In genomic region chr2:65845551-65845950, GRCm38 (mm10) we compare ENCODE assay signal across 8 mouse cellular contexts. TPM values are rescaled to one million over a fixed set of nuclear protein-coding genes. Genes with fewer than 3 reads are reported as not detected.
DNase-seq lines count a peak whose midpoint lies in the region; ATAC-seq and TF ChIP-seq lines count a peak whose summit lies in the region.

Gene Csrnp3, plus strand, starts transcription at chr2:65845767.

- no peaks in the 10 kb centered on the region for H3K36me3 ChIP-seq in heart, adult 2 months (ENCODE audit: control insufficient read depth, insufficient read depth, low read length)
- no peaks in the 10 kb centered on the region for H3K36me3 ChIP-seq in liver, embryonic 15.5 days (replicated peaks)

- no peaks in the 10 kb centered on the region for H3K9me3 ChIP-seq in liver, embryonic 15.5 days (replicated peaks)

- no peak within 1 kb of the TSS for H3K27ac ChIP-seq in heart, adult 2 months
- no peak within 1 kb of the TSS for H3K27ac ChIP-seq in gastrocnemius, adult 2 months
- H3K27ac ChIP-seq in liver, embryonic 15.5 days (replicated peaks), result no peak within 1 kb of the TSS

- H3K4me2 ChIP-seq in liver, embryonic 15.5 days, result peak within 1 kb of the TSS; percentile 43

- no peak within 1 kb of the TSS for H3K9ac ChIP-seq in heart, adult 2 months (ENCODE audit: low read depth, low read length)
- no peak within 1 kb of the TSS for H3K9ac ChIP-seq in liver, embryonic 15.5 days

- intact Hi-C loops in heart, adult 2 months (cut with DNase I), result no loop called here
- intact Hi-C loops in gastrocnemius, adult 2 months (cut with DNase I), result no loop called here

- 0 out of 2 replicates have a peak, but pooled peaks cover 4% of the 10 kb centered on the region for H3K27me3 ChIP-seq in heart, adult 2 months (ENCODE audit: control insufficient read depth, insufficient read depth, low read length)
- H3K27me3 ChIP-seq in liver, embryonic 15.5 days, result peaks cover 43% of the 10 kb centered on the region

- ATAC-seq in liver, embryonic 15.5 days (ENCODE audit: insufficient read depth), result no peak

- H3K4me3 ChIP-seq in heart, adult 2 months, result peak within 1 kb of the TSS; percentile 17; the same call in 1 of the 2 replicates
- H3K4me3 ChIP-seq in gastrocnemius, adult 2 months, result peak within 1 kb of the TSS; percentile 57
- H3K4me3 ChIP-seq in liver, embryonic 15.5 days (replicated peaks), result peak within 1 kb of the TSS; percentile 11; the same call in 1 of the 2 replicates

- no peak for TF ChIP-seq CTCF in heart, adult 2 months (IDR thresholded peaks at IDR 0.05)
- TF ChIP-seq CTCF in gastrocnemius, adult 2 months (IDR thresholded peaks at IDR 0.05), result no peak

- no peak for TF ChIP-seq EP300 in heart, adult 2 months (IDR thresholded peaks at IDR 0.05; ENCODE audit: insufficient read depth, low read depth, low read length)

- TF ChIP-seq POLR2A in heart, adult 2 months (IDR thresholded peaks at IDR 0.05; ENCODE audit: insufficient read depth, low read depth, low read length), result no peak

- peak in 1 of 2 experiments; percentile 10 for DNase-seq in heart, adult 2 months
- DNase-seq in heart, adult 11 months, result no peak
- DNase-seq in cerebellum, postnatal 14 days, result peak; percentile 80
- DNase-seq in gastrocnemius, adult 2 months, result peak; percentile 37
- peak; percentile 76 to 85 for DNase-seq in layer of hippocampus, adult 18-20 months (ENCODE audit: low spot score in 2 of 2)
- DNase-seq in retina, embryonic 14.5 days (ENCODE audit: low spot score), result peak; percentile 80
- no peak for DNase-seq in thymus, postnatal 25 days

- no peaks in the 10 kb centered on the region for H3K79me2 ChIP-seq in heart, adult 2 months (replicated peaks; ENCODE audit: control insufficient read depth, insufficient read depth, low read length)

- no peaks in the 10 kb centered on the region for H3K4me1 ChIP-seq in heart, adult 2 months (ENCODE audit: control insufficient read depth, insufficient read depth, low read length)
- H3K4me1 ChIP-seq in liver, embryonic 15.5 days (replicated peaks), result peaks cover 7% of the 10 kb centered on the region

- 5% methylated on average over 6 of the region's 6 CpGs for WGBS in heart, adult 2 months
- WGBS in liver, embryonic 15.5 days (ENCODE audit: insufficient replicate concordance), result 7% methylated on average over 6 of the region's 6 CpGs

RNA-seq across cellular contexts. Expression of gene Csrnp3, which starts in this region (rescaled TPM):
- total RNA-seq in heart, adult 2 months (2021), result under 1 TPM; 0.34 to 0.39 TPM
- polyA plus RNA-seq in heart, adult 2 months (2012; rRNA removed), result 0.04 and 0.23 TPM in 2 replicates
- total RNA-seq in gastrocnemius, adult 2 months (2021), result not detected
- 10 to 100 TPM; 74.2 to 76.7 TPM for total RNA-seq in layer of hippocampus, adult 18-20 months (2021)
- polyA plus RNA-seq in liver, embryonic 15.5 days (2015; fragmentation: Nextera tagmentation; extraction: Ambion mirVana), result 0.05 and 0.14 TPM in 2 replicates

Comparison
In these comparisons a context has a peak if more than half of its experiments do, and no peak if none do; other contexts are left out.
1. RNA of gene Csrnp3 (total RNA-seq): 74.2 to 76.7 TPM in layer of hippocampus, adult 18-20 months; 0.34 to 0.39 TPM in heart, adult 2 months and not detected in gastrocnemius, adult 2 months; every median in the first group is over 10 times any median in the second.
2. Peak in DNase-seq and H3K4me3 ChIP-seq in gastrocnemius, adult 2 months; RNA of the gene not detected or under 1 TPM.
3. DNase-seq: peak in cerebellum, postnatal 14 days (2 of 2), layer of hippocampus, adult 18-20 months (2 of 2) and retina, embryonic 14.5 days (single experiment); none in heart, adult 11 months (single experiment) and thymus, postnatal 25 days (single experiment).
4. Peak in every context shown above with its lines, with median percentiles within 50 percentile points of each other: H3K4me3 ChIP-seq.